Mouse (Mus musculus) bone marrow, adult 2 months (tissue): ENCODE results near the gene Fam192a.

Source experiments
- CTCF ChIP-seq: fragments of 200-500 bp; IDR thresholded peaks from 2 replicates; pipeline ENCODE4 v1.5.1; 2011; ENCODE audit warnings: low read length, control low read depth; ENCODE audit not compliant: control insufficient read depth, insufficient read depth
- POLR2A ChIP-seq: fragments of 200-500 bp; IDR thresholded peaks from 2 replicates; pipeline ENCODE4 v1.6.1; 2011; ENCODE audit warnings: low read depth, mild to moderate bottlenecking, control low read depth, low read length, borderline replicate concordance; ENCODE audit not compliant: control insufficient read depth

DNA sequence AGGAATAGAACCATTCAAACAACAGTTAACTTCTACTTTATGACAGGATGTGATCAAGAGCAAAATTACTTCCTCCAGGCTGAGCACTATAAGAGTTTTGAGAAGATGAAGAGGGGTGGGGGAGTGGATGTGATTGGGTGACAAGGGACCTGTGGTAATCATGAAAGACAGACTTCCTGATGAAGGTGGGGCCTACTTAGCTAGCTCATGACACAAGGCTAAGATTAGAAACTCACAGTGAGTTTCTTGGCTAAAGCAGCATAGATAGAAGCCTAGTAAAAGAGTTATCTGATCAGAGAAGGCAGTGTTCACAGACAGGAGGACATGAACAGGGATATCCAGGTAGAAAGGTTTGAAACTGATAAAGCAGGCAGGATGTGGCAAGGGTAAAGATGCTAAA lies 32.4 kb upstream of the Fam192a start:
- no peak for TF ChIP-seq CTCF
- TF ChIP-seq POLR2A: no peak
